Mouse (Mus musculus) retina, postnatal 7 days (tissue): Measurements from ENCODE around the gene A930009A15Rik.

Experiments used
- DNase-seq: peaks from one replicate; pipeline ENCODE4 v3.0.0-alpha.2; 2012; ENCODE audit warnings: low read depth, low spot score

Gene A930009A15Rik

DNA sequence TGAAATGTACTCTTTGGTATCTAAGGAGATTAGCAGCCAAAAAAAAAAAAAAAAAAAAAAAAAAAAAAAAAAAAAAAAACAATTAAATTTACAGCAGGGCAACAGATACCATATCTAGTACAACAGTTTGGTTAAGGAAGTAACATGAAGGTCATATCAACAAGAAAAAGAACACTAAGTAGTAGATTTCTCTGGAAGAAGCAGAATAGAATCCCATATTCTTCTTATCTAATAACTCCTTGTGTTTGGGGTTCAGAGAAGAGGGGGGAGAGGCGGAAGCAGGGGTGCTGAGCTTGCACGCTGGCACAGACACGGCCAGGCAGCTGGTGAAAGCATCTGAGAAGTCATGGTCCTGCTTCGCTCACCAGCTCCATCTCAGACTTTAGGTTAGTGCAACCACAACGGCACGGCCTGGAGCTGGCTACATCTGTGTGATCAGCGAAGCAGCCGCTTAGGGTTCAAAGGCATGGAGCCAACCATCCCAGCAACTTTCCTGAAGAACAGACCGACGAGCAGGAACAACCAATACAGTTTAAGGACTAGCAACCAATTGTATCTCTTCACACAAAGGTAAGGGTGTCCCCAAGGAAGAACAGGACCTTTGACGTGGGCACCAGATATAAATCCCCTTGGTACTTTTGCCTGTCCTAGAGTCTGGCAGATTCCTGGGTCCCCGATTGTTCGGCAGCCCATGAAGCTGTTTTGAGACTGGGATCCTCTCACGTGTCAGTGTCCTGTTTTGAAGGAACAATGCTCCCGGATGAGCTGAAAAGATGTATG is at the start of gene A930009A15Rik:
A930009A15Rik (plus strand) TSS at position 275 of the 780 bp plus-strand sequence.
- DNase-seq, result no peak

DNA sequence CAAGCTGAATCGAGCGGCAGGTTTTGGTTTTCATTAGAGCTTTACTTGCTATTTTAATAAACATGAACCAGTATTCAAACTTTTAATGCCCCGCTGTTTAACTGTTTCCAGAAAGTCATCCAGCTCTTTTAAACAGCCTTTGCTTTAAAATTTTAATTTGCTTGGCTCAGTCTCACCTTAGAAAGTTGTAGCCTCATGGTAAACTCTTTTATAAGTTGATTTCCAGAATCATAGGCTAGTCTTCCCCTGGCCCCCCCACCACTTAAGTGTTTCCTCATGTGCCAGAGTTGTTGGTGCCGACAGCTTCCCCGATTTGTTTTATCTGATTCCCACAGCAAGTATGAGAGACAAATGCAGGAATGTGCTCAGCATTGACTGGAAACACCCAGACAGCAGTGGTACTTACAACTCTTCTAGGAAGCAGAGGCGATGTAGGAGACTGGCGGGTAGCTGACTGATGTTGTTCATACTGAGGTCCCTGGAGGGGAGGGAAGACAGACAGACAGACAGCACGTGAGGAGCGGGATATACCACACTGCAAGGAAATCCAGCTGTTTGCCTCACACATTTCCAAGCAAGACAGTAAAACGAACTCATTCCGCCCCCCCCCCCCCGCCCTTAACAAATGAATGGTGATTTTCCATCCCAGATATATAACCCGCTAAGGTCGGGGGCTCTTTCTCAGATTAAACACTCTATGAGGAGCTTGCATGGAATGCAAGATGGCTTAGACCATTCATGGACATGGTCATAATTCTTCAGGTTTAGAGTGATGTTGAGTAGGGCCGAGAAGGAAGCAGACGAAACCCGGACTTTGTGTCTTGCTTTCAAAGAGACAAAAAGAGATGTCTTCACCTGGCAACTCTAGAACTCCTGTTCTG is 49.3 kb upstream of the A930009A15Rik start:
- DNase-seq, result no peak

DNA sequence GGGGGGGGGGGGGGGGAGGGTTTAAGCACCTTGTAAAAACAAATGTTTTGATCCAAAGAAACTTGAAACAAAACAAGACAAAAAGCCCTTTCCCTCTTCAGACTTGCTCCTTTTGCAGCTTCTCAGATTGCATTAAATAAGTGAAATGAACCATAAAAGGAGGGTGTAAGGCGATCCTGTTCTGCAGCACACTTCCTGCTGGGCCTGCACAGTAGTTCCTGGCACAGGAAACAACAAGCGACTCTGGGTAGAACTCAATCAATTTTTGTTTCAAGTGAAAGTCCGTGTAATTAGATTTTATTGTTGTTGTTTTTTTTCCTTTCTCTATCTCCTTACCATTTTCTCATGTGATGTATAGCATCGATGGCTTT is 48.7 kb upstream of the A930009A15Rik start:
- DNase-seq, result no peak

DNA sequence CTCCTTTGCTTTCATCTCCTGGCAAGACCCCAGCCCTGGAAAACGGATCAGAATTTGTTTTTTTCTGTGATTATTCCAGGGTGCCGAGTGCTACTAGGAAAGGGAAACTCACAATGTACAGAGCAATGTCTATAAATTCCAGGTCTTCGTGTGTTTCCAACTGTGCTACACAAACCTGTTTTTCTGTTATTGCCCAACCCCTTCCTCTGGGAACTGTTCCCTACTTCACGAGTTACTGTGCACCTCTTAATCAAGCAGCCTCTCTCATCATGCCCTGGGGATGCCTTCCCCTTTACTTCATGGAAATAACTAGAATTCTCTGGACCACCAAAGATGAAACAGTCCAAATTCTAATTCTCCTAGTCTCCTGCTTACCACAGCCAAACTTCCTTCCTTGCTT is 40.9 kb upstream of the A930009A15Rik start:
- no peak for DNase-seq

DNA sequence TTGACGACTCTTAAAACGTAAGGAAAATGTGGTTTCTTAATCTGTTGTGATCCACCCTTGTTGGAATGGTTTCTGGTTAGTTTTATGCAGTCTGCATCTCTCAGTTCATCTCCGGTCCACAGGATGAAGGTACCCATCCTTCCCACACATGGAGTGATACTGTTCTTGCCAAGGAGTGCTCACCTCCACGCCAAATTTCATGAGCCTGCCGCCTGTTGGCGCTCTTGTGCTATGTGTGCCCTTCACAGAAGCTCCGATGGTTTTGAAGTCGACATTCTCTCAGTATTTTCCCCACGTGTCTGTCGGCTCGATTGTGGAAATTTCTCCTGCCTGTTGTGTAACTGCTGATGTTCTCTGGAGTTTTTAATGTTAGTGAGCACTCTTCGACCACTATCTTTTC is 40.0 kb upstream of the A930009A15Rik start:
- DNase-seq, result no peak

DNA sequence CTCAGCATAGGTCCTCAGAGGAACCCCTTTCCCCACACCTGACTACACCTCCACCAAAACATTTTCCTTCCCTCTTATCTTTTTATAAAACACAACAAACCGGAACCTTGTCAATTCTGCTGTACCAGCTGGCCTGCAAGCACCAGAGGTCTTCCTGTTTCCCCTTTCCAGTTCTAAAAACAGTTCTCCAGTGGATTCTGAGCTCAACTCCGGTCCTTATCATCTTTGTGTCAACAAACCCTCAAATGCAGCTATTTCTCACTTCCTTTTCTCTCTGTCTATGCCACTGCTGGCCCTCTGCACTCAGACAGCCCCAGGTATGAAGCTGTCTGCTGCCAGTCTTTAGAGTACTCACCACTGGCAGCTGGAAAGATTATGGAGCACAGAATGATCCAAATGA is 39.0 kb upstream of the A930009A15Rik start:
- DNase-seq, result no peak

DNA sequence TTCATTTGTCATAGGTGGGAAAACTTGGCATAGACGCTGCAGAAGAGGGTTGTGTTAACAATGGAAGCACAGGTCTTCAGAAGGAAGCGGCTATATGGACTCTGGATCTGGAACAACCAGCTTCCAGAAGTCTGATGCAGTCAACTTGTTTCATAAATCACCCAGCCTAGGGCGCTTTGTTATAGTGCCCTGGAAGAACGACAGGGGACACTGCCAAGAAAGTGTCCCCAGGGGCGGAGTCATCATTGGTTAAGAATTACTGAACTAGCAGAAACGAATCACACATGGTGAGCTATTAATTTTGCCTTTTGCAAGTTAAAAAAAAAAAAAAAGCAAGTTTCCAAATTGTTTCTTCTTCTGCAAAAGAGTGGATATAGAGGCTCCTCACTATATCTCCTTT is 26.9 kb upstream of the A930009A15Rik start:
- DNase-seq, result no peak

DNA sequence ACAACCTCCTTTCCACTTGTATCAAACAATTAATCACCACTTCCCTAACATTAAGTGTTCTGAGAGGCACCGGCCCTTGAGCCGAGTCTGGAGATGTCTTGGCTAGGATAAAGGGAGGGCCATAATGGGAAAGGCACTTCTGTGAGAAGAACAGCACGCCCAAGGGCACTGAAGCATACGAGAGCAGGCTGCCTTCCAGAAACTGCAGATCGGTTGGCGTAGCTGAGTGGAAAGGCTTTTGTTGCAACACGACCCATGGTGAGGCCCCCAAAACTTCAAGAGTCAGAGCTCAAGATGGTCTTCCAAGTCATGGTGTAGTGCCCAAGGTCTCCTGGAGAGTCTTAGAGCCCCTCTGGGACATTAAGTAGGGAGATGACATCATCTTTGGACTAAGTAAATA is 19.5 kb upstream of the A930009A15Rik start:
- DNase-seq, result no peak

DNA sequence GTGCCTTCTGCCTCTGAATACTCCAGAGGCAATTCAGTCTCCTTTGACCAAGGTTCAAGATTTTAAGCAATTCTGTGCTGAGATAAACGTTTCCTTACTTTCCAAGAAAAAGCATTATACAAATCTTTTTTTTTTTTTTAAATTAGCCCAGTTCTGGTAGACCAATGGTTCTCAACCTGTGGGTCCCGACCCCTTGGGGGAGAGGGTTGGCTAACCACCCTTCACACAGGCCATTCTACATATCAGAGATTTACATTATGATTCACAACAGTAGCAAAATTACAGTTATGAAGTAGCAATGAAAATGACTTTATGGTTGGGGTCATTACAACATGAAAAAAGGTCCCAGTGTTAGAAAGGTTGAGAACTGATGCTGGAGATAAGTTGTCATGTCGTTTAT is 18.7 kb upstream of the A930009A15Rik start:
- no peak for DNase-seq

DNA sequence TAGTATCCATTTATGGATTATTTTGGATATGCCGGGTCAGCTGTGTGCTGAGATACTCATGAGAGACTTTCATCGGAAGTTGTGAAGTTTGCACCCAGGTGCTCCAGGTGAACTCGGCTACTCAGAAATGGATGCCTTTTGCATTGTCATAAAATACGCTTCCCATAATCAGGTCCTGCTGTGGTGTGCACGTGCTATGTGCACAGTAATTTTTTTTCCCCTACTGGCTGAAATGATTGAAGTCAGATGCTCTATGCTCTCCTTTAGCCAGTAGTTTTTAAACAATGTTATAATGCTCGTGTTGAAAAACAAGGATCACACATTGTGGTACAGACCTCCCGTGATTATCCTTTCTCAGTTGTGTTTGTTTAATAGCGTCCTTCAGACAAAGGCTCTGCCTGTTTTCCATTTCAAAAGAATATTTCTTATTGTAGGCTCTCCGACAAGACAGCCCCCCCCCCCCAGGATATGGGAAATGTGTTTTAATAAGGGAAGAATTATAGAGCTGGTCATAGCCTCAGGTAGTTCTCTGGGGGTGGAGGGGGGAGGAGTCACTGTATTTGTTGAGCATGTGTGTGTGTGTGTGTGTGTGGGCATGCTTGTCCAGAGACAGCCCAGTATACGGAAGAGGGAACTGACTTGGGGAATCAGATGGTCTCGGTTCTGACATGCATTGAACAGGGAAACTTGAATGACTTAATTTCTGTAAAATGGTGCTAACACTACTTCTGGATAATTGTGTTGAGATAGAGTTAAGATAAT is 16.3 kb upstream of the A930009A15Rik start:
- DNase-seq, result no peak

DNA sequence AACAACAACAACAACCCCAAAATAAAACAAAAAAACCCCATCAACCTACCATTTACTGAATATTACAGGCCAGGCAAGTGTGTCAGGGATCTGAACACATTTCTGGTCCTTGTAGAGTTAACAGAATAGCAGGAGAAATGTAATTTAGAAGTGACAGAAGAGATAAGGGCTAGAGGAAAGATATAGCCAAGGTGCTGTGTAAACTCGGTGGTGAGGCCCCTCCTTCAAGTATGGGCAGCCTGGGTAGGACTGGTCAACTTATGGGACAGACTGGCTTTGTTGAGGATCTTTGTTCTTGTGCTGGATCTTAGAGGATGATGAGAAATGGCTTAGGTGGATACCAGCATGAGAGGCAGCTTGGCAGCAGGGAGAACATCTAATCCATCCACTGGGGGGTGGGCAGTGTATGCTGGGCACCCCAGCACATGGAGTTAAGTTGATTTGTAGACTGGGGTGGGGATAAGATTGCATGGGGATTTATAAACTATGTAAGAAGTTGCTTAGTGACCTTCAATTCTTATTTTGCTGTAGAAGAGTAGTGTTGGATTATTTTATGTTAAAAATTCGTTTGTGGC is 14.5 kb upstream of the A930009A15Rik start:
- no peak for DNase-seq

DNA sequence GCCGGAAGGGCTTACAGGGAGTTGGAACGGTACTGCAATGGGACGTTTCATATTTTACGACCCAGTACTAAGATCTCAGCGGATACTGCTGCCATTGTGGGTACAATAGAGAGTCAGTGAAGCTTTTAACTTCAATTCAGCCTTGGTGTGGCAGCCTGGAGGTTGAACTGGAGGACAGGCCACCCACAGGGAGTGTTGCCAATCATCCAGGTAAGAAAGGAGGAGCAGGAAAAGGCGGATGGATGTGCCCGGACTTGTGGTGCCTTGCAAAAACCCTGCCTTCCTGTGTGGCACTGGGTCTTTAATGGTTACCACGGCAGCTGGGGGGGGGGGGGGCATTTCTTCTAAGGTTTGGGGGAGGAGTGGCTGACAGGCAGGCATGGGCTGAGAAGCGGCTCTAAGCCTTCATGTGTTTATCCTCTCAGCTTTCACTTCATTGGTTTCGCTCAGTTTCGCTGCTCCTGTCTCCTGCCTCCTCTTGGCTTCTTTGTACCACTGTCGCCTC is 13.0 kb upstream of the A930009A15Rik start:
- DNase-seq, result no peak

DNA sequence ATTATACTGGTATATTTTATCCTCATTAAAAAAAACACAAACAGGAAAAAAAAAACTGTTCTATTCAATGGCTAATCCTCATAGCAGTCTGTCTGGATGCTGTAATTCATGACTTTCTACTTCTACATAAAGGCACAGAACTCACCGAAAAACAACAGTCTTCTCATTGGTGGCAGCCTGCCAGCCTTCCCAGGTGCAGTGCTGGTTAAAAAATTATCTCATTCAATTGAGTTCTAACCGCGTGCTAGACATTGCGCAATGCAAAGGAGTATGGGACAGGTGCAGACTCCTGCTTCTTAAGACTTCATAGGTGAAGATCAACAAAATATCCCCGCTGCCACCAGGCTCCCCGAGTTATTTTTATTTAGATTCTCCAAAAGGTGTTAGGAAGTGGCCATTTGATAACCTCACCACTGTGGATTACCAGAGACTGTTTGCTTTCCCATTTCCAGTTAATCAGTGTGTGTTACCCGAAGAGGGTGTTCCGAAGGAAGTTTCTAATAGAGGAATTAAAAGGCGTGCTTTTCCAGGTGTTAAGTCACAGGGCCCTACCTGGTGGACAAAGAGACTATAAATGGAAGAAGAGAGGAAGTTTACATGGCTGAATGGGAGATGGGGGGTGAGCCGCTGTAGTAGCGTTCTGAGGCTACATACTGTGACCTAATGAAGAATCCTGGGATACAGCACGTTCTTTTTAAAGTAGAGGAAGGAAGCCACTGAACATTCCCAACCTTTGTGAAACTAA is 8.5 kb upstream of the A930009A15Rik start:
- no peak for DNase-seq

DNA sequence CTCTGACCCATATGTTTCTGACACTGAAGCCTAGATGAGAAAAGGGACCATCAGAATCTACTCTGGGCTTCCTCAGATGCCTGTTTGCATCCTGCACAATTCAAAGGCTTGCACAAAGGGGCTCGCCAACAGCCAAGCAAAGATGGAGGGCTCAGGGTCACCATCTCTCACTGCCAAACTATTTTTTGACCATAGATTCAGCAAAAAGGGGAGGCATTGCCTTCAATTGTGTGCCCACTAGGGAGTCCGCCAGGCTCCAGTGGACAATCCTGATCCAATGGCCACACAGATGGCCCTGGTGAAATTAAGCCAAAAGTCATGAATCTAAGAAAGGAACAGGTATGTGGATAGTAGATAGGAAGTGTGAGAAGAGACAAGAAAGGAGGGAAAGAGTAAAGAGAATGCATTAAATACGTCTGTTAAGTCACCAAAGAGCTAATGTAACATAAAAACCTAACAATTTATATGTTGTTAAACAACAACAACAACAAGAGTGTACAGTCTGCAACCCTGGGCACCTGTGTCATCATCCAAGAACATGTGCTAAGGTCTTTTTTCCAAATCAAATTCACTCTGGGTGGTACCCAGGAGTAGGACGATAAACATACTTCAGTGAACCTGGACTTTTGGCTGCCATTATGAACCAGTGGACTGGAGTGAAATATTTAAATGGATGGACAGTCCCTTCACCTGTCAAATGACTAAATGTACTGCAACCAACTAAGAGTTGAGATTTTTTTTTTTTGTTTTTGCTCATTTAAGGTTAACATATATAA is 6.7 kb upstream of the A930009A15Rik start:
- no peak for DNase-seq

DNA sequence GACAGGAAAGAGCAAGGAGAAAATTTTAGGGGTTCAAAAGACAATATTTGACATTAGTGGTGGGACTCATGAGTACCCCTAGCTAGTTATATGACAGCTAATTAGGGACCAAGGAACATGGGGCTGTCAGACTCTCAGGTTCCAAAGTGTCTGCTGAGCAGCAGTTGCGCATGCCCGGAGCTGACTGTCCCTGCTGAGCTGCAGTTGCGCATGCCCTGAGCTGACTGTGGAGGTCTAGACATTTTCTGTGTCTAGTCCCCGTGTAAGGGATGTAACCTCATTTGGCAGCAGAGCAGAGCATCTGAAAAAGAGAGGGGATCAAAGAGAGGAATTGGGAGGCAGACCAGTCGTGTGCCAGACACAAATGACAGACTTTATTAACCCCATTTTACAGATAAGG is 5.8 kb upstream of the A930009A15Rik start:
- DNase-seq, result no peak

DNA sequence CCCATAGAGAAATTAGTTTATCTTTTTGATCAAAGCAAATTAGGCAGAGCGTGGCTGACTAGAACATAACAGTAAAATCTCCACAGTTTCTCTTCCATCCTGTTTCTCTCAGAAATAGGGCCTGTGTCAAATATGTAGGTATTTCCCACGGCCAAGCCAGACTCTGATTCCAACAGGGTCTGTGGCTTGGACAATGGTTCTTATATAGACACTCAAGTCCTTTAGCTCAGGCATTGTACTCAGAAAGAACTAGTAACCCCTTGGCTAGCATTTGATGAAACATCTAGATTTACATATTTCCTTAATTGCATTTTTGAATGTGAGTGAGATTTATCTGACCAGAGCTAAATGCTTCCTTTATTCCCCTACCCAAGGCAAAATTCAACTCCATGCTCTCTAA is 791 bp downstream of the A930009A15Rik start:
- DNase-seq, result no peak

DNA sequence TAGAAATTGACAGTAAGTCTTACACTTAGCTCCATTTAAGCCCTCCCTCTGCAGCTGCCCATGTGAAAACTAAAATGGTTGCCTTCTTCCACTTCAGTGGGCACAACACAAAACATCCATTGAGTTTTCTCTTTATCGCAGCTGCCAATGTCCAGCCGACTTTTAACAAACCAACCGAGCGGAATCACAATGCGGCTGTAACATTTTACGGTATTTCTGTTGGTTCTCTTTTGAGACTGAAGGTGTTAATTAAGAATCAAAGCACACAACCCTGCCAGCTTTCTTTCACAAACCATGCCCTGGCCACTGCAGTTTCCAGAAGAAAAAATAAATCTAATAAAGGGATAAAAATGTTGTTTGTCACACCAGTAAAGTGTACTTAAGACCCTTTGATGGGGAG is 1.5 kb downstream of the A930009A15Rik start:
- no peak for DNase-seq

DNA sequence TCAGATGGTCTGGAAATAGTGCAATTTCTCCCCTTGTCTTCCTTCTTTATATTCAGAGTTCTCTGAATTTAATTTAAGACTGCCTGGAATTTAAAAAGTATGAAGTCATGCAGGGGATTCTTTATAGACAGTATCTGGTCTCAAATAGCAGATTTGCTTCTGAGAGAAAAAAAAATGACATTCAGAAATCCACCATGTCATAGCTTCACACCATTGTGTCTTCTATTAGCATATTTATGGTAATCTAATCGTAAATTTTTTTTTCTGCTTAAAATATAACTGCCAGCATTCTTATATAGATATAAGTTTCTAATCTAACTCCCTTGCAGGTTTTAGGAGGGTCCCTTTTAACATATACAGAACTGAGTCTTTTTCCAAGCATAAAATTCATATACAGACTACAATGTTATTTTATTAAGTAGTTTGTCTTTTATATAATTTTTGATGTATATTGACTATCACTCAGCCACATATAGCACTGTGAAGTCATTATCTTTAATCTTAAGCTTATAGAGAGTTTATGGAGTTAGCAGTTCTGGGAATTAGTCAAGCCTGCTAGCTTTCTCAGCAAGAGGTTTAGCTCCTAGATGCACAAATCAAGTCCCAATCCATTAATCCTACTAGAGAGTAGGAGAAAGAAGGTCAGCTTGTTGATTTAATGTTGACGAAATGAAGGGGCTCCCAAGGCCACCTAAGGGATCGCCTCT is 2.1 kb downstream of the A930009A15Rik start:
- DNase-seq, result no peak

DNA sequence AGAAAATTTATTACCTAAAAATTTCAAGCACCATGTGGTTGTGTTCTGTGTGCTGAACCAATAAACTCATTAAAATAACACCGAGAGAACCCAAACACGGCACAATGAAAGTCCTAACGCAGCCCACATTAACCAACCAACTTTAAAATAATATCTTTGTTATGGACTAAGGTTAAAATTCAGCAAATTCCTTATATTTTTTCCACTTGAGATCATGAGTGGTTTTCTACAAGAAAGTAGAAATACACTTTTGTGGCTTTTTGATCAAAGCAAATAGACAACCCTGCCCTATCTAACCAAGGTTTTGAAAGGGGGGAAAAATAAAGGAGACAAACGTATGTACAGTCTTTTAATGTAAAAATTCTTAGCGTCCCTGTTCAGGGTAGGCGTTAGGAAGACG is 9.3 kb downstream of the A930009A15Rik start:
- no peak for DNase-seq

DNA sequence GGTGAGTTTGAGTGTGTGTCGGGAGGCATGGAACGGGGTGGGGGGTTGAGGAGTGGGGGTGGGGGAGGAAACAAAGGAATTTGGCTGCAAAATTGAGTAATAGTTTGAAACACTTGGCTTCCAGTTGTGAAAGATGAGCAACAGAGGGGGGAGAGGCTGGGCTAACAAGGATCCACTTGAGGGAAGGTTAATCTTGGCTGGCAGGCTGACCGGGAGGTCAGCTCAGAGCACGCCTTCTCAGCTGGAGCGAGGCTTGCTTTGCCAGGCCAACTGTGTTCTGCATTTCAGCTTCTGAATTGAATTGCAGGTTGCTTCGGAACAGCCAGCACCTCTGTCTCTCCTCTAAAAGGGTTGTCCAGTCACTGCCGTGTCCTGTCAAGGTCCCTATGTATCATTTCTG is 9.7 kb downstream of the A930009A15Rik start:
- no peak for DNase-seq
